Mouse (Mus musculus) brain, embryonic 14.5 days (tissue): ENCODE measurements around the gene Cyp26a1. TPM values are rescaled to one million over a fixed set of nuclear protein-coding genes. Genes with fewer than 3 reads are reported as not detected.

Experiments used
- DNase-seq: peaks from one replicate; pipeline ENCODE4 v3.0.0-alpha.2; 2011; ENCODE audit warnings: low read depth
- CTCF ChIP-seq: fragments of 200-500 bp; IDR thresholded peaks from 2 replicates; pipeline ENCODE4 v1.5.1; 2012; ENCODE audit warnings: inconsistent platforms, mild to moderate bottlenecking, moderate library complexity, borderline replicate concordance; ENCODE audit not compliant: insufficient read depth, insufficient read length; ENCODE audit errors: extremely low read depth
- POLR2A ChIP-seq: fragments of 200-500 bp; IDR thresholded peaks from 2 replicates; pipeline ENCODE4 v1.6.1; 2012; ENCODE audit warnings: mild to moderate bottlenecking, inconsistent platforms, borderline replicate concordance; ENCODE audit not compliant: poor library complexity, insufficient read depth, insufficient read length, severe bottlenecking; ENCODE audit errors: extremely low read depth
- polyA plus RNA-seq: library from polyadenylated mRNA; depleted of rRNA; stranded (reverse); fragments of >200 nt; gene quantifications from 2 replicates; pipeline ENCODE4 v1.2.3, GENCODE M21; 2012; rRNA removed

Gene Cyp26a1
- polyA plus RNA-seq, 1 experiment = 0.08 TPM

DNA sequence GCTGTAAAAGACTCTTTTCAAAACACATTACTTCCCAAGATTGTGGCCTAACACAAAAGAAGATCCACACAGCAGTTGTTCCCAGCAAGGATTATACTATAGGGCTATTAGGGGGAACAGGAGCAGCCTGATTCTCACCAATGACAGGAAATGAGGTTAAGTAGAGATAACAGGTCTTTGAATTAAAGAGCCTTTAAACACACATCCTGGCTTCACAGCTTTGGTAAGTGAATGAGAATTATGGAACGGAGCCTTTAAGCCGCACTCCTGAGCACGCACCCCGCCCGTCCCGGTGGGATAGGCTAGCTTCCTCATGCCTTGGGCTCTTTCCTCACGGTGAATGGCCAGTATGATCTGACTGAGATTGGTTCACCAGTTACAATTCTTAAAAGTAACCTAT is 42.4 kb downstream of the Cyp26a1 start:
- no peak for DNase-seq
- TF ChIP-seq CTCF (no peak), POLR2A (no peak)

Other genes with a start within 250 kb of the Cyp26a1 start
- gene Exoc6, start 147.4 kb upstream of the Cyp26a1 start, polyA plus RNA-seq = 11.2 and 11.9 TPM in 2 replicates
- gene Cyp26c1, start 12.2 kb upstream of the Cyp26a1 start, polyA plus RNA-seq = not detected in 2 replicates